Mouse (Mus musculus) hindbrain, embryonic 13.5 days (tissue): Measurements from ENCODE around the gene Fzr1. TPM values are rescaled to one million over a fixed set of nuclear protein-coding genes. Genes with fewer than 3 reads are reported as not detected.

Experiments used
- ATAC-seq: fragments of 200-750 bp; cut with Nextera tagmentation; 2 replicates; pipeline ENCODE4 v1.8.0; 2017; ENCODE audit warnings: moderate TSS enrichment; ENCODE audit not compliant: low FRiP score
- H3K27ac ChIP-seq: fragments of 300-500 bp; sonication (generic); 2 replicates; pipeline ENCODE4 v1.5.1; 2015; ENCODE audit warnings: inconsistent platforms, mild to moderate bottlenecking, moderate library complexity
- H3K27me3 ChIP-seq: fragments of 300-500 bp; sonication (generic); 2 replicates; pipeline ENCODE4 v1.6.1; 2015; ENCODE audit warnings: mild to moderate bottlenecking, inconsistent platforms
- H3K36me3 ChIP-seq: fragments of 300-500 bp; sonication (generic); 2 replicates; pipeline ENCODE4 v1.6.1; 2015; ENCODE audit warnings: mild to moderate bottlenecking, inconsistent platforms
- H3K4me1 ChIP-seq: fragments of 300-500 bp; sonication (generic); replicated peaks from 2 replicates; pipeline ENCODE4 v1.6.1; 2015; ENCODE audit warnings: inconsistent platforms
- H3K4me2 ChIP-seq: fragments of 300-500 bp; sonication (generic); 2 replicates; pipeline ENCODE4 v1.6.1; 2015; ENCODE audit warnings: inconsistent platforms, mild to moderate bottlenecking, moderate library complexity
- H3K4me3 ChIP-seq: fragments of 300-500 bp; sonication (generic); 2 replicates; pipeline ENCODE4 v1.5.1; 2015; ENCODE audit warnings: mild to moderate bottlenecking, inconsistent platforms
- H3K9ac ChIP-seq: fragments of 300-500 bp; sonication (generic); 2 replicates; pipeline ENCODE4 v1.6.1; 2015; ENCODE audit warnings: mild to moderate bottlenecking, inconsistent platforms
- H3K9me3 ChIP-seq: fragments of 300-500 bp; sonication (generic); 2 replicates; pipeline ENCODE4 v1.6.1; 2016; ENCODE audit warnings: inconsistent platforms
- WGBS: fragments of 180-500 bp; shearing (Covaris S2); methylation state at CpG from one replicate; pipeline ENCODE4 v1.1.7; 2015; 5-methylcytosine and 5-hydroxymethylcytosine counted together
- polyA plus RNA-seq: library from polyadenylated mRNA; unstranded; fragments of >200 nt; fragmentation: Nextera tagmentation; extraction: Ambion mirVana; gene quantifications from 2 replicates; pipeline ENCODE4 v1.2.1, GENCODE M21; 2015

The Fzr1 gene
- polyA plus RNA-seq, 1 experiment from 2014 or later: 121 TPM

DNA sequence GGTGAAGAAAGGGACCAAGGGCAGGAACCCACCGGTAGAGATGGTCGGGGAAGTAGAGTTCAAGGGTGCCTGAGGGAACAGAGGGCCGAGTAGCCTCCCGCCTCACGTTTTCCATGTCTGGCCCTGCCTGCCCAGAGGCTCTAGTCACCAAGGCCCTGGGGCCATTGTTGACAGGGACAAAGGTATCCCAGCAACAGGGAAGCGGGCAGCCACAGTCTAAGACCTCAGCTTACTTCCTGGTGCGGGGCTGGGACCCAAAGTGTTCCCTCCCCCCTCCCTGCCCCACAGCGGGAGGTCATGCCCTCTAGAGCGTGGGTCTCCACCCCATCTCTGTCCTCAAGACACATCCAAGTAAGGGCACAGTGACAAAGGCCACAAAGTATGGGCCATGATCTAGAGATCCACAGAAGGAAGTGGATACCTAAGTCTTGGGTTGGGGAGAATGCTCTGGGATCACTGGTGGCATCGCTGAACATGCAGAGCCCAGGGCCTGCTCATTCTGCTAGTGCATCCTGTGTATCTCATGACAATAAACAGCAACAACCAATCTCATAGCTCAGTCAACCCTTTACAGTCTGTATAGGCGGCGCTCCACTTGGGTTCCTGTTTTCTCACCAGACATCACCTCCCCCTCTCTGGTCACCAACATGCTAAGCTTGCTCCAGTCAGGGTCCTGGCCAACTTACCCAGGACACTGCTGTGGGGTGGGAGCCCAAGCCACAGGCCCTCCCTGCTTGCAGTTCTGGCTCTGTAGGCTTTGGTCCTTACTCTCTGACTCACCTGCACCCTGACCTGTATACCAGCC is 12.4 kb downstream of the Fzr1 start, which contains the start of gene 4930404N11Rik:
Gene 4930404N11Rik, minus strand, starts transcription at position 145 of the 805 bp plus-strand sequence.
- no peak; the same call in 1 of the 2 replicates for ATAC-seq

GRCm38 (mm10) chr10:81365073-81365472 is 13.2 kb downstream of the Fzr1 start:
- Histone ChIP-seq H3K4me3 (0 out of 2 replicates have a peak overlapping the region, but pooled peaks have one; percentile 30), H3K9me3 (no peaks in the 10 kb centered on the region), H3K4me2 (no peak overlapping the region), H3K4me1 (peaks cover 47% of the 10 kb centered on the region), H3K27ac (no peak overlapping the region), H3K36me3 (peaks cover 57% of the 10 kb centered on the region), H3K9ac (peak overlapping the region; percentile 63; the same call in 1 of the 2 replicates), H3K27me3 (peaks cover 34% of the 10 kb centered on the region)
- WGBS: 36% methylated on average over 4 of the region's 4 CpGs
- ATAC-seq: no peak

More for the DNA sequence above, 12.4 kb downstream of the Fzr1 start, which contains the start of gene 4930404N11Rik:
- WGBS: 18% methylated on average over 12 of the region's 12 CpGs
- Histone ChIP-seq H3K4me2 (peak within 1 kb of the TSS; percentile 52), H3K9ac (peak within 1 kb of the TSS; percentile 63), H3K4me3 (peak within 1 kb of the TSS; percentile 30; the same call in 1 of the 2 replicates), H3K9me3 (no peaks in the 10 kb centered on the region), H3K27ac (peak within 1 kb of the TSS; percentile 26; the same call in 1 of the 2 replicates), H3K27me3 (peaks cover 34% of the 10 kb centered on the region), H3K4me1 (peaks cover 42% of the 10 kb centered on the region), H3K36me3 (peaks cover 65% of the 10 kb centered on the region)

DNA sequence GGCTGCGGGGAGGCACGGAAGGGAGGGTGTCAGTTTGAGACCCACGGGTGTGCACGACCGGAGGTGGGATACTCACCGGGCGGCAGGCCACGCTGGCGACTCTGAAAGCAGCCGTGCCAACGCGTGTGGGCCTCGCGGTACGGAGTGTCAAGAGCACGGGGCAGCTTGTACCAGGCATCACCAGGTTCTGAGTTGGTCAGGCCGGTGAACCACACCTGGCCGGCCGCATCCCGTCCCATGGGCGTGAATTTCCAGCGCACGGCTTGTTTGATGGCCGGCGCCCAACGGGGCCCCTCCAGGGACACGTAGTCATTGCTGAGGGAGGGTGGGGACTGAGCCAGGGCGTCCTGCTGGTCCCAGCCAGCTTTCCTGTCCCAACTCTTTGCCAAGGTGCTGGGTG is 13.7 kb downstream of the Fzr1 start:
- Histone ChIP-seq H3K27ac (no peak overlapping the region), H3K4me1 (peaks cover 47% of the 10 kb centered on the region), H3K27me3 (peaks cover 36% of the 10 kb centered on the region), H3K4me3 (peak overlapping the region; percentile 30; the same call in 1 of the 2 replicates), H3K9me3 (no peaks in the 10 kb centered on the region), H3K9ac (peak overlapping the region; percentile 63), H3K4me2 (peak overlapping the region; percentile 52), H3K36me3 (peaks cover 53% of the 10 kb centered on the region)
- no peak for ATAC-seq
- 12% methylated on average over 28 of the region's 28 CpGs for WGBS

DNA sequence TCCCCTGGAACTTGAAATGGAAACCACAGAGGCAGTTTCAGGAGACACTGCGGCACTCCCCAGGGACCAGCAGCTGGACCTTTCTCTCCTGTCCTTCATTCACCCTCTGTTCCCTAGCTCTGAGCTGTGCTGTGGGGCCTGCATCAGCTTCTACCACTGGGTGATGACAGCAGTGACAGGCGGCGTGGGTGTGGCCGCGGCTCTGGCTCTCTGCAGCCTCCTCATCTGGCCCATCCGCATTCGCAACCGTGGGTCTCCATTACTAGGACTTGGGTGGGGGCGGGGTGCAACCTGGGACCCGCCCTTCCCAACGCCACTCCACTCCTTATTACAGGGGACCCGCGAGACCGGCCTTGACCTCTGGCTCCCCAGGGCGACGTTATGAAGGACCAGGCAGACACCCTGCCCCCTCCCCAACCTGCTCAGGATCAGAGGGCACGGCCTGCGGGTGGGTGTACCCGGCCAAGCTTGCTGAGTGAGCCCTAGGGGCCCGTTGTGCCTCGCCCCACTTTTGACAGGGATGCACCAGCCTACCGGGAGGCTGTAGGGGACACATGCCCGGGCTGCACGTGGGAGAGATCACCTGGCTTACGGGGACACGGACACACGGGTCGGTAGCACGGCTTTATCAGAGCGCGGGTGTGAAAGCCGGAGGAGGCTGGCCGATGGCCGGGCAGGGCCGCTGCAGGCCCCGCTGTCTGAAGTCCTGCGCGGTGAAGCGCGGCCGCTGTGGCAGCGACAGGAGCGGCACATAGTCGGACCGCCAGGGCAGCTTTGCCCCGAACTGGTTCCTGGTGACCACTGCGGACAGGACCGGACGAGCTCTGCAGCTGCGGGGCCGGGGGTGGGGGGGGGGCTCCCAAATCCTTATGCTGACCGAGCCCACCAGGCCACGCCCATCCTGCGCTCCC is 14.6 kb downstream of the Fzr1 start:
- H3K27ac ChIP-seq: no peak overlapping the region
- H3K4me3 ChIP-seq: peak overlapping the region; percentile 30
- 10% methylated on average over 54 of the region's 54 CpGs for WGBS
- H3K9me3 ChIP-seq: no peaks in the 10 kb centered on the region
- peaks cover 42% of the 10 kb centered on the region for H3K27me3 ChIP-seq
- H3K36me3 ChIP-seq: peaks cover 43% of the 10 kb centered on the region
- peaks cover 54% of the 10 kb centered on the region for H3K4me1 ChIP-seq
- H3K4me2 ChIP-seq: peak overlapping the region; percentile 52
- no peak for ATAC-seq
- H3K9ac ChIP-seq: peak overlapping the region; percentile 63

GRCm38 (mm10) chr10:81362336-81362949 is 15.9 kb downstream of the Fzr1 start:
- Histone ChIP-seq H3K27ac (no peak overlapping the region), H3K4me3 (no peak overlapping the region), H3K9ac (no peak overlapping the region), H3K4me1 (peaks cover 64% of the 10 kb centered on the region), H3K4me2 (no peak overlapping the region), H3K36me3 (peaks cover 31% of the 10 kb centered on the region), H3K27me3 (peaks cover 44% of the 10 kb centered on the region), H3K9me3 (no peaks in the 10 kb centered on the region)
- 79% methylated on average over 12 of the region's 12 CpGs for WGBS
- ATAC-seq: no peak

DNA sequence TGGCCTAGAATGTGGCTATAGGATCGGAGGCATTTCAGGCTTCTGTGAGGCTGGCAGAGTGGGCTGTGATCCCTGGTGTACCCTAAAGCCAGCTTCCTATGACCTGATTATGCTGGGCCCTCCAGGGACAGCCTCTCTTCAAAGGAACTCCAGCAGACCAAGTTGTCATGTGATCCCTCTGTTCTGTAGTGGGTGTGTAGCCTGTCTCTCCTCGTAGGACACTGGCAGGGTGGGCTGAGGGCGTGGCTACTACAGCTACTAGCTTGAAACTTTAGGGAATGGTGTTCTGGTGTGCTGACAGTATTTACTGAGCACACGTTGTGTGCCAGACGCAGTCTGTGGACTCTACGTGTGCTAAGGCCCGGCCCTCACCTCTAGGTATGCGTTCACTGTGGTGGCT is 17.6 kb downstream of the Fzr1 start:
- H3K9ac ChIP-seq: peak overlapping the region; percentile 43; the same call in 1 of the 2 replicates
- no peak for ATAC-seq
- peaks cover 15% of the 10 kb centered on the region for H3K36me3 ChIP-seq
- no peaks in the 10 kb centered on the region for H3K9me3 ChIP-seq
- no peak overlapping the region for H3K27ac ChIP-seq
- no peak overlapping the region for H3K4me3 ChIP-seq
- H3K27me3 ChIP-seq: peaks cover 43% of the 10 kb centered on the region
- H3K4me2 ChIP-seq: no peak overlapping the region
- peaks cover 56% of the 10 kb centered on the region for H3K4me1 ChIP-seq
- 68% methylated on average over 8 of the region's 8 CpGs for WGBS

DNA sequence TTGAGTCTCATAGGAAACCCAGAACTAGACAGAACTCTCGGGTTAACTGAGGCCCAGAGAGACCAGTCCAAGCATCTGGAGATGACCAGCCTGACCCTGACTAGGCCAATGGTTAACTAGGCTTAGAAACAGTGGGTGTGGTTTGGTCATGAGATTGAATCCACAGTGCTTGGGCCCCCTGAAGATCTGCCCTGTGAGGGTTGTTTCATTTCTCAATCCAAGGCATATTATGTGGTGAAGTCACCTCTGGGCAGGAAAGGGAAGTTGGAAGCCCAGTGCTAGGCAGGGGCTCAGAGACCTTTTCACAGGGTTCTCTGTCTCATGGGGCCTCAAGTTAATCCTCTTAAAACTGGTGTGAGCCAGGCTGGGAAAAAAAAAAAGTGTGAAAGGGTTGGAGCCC is 19.5 kb downstream of the Fzr1 start:
- WGBS: 58% methylated on average over 1 of the region's 1 CpGs

GRCm38 (mm10) chr10:81358209-81358608 is 20.1 kb downstream of the Fzr1 start:
- Histone ChIP-seq H3K27ac (no peak overlapping the region), H3K4me3 (peak overlapping the region; percentile 59), H3K9ac (peak overlapping the region; percentile 83), H3K9me3 (no peaks in the 10 kb centered on the region), H3K27me3 (peaks cover 21% of the 10 kb centered on the region), H3K36me3 (peaks cover 15% of the 10 kb centered on the region), H3K4me2 (peak overlapping the region; percentile 91), H3K4me1 (peaks cover 32% of the 10 kb centered on the region)
- WGBS: 28% methylated on average over 4 of the region's 4 CpGs
- ATAC-seq: 0 out of 2 replicates have a peak, but pooled peaks have one; percentile 6

More for the DNA sequence above, 19.5 kb downstream of the Fzr1 start:
- peak overlapping the region; percentile 91 for H3K4me2 ChIP-seq
- no peak for ATAC-seq
- H3K27ac ChIP-seq: no peak overlapping the region
- peak overlapping the region; percentile 59; the same call in 1 of the 2 replicates for H3K4me3 ChIP-seq
- H3K9ac ChIP-seq: peak overlapping the region; percentile 83
- no peaks in the 10 kb centered on the region for H3K9me3 ChIP-seq
- peaks cover 15% of the 10 kb centered on the region for H3K36me3 ChIP-seq
- peaks cover 38% of the 10 kb centered on the region for H3K4me1 ChIP-seq
- H3K27me3 ChIP-seq: peaks cover 27% of the 10 kb centered on the region

- peak; percentile 92 for ATAC-seq
- Histone ChIP-seq H3K9me3 (no peaks in the 10 kb centered on the region), H3K4me3 (peak within 1 kb of the TSS; percentile 59), H3K9ac (peak within 1 kb of the TSS; percentile 83), H3K27me3 (peaks cover 14% of the 10 kb centered on the region), H3K36me3 (peaks cover 10% of the 10 kb centered on the region), H3K27ac (peak within 1 kb of the TSS; percentile 45; the same call in 1 of the 2 replicates), H3K4me1 (peaks cover 32% of the 10 kb centered on the region), H3K4me2 (peak within 1 kb of the TSS; percentile 91)
- 2% methylated on average over 79 of the region's 79 CpGs for WGBS
These were observed 21.1 kb downstream of the Fzr1 start, which contains the start of gene Mfsd12 for GRCm38 (mm10) chr10:81356991-81357844. Gene Mfsd12 (plus strand): TSS chr10:81357491.

DNA sequence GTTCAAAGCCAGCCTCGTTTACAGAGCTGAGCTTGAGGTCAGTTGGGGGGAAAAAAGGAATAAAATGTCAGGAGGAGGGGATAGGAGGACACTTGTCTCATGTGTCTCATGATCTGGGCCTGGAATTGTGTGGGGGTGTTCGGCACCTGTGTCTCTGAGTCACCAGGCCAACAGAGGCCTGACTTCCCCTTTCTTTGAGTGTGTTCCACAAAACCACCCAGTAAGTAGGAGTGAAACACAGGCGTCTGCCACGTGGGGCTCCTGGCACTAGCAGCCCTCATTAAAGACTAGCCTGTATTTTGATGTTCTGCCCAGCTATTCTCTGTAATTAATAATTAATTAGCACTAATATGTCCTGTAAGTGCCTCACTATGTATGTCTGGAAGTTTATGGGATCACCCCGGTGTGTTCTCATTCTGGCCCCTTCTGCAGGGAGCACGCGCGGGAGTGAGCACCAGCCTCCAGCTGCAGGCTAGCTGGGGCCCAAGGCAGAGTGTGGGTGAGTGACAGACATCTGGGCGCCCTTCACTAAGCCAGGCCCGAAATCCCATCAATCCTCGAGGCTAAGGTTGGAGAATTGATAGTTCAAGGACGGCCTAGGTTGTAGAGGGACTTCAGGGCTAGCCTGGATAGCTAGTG is 21.8 kb downstream of the Fzr1 start:
- Histone ChIP-seq H3K4me3 (no peak overlapping the region), H3K9me3 (no peaks in the 10 kb centered on the region), H3K9ac (peak overlapping the region; percentile 0; the same call in 1 of the 2 replicates), H3K4me1 (peaks cover 32% of the 10 kb centered on the region), H3K27me3 (peaks cover 14% of the 10 kb centered on the region), H3K36me3 (peaks cover 6% of the 10 kb centered on the region; the same call in 1 of the 2 replicates), H3K4me2 (0 out of 2 replicates have a peak overlapping the region, but pooled peaks have one; percentile 91), H3K27ac (no peak overlapping the region)
- WGBS: 57% methylated on average over 12 of the region's 12 CpGs
- ATAC-seq: peak; percentile 9; the same call in 1 of the 2 replicates
